16 mouse cellular contexts compared by ENCODE assay signal in genomic region chr17:28272281-28272680, GRCm38 (mm10). TPM values are rescaled to one million over a fixed set of nuclear protein-coding genes. Genes with fewer than 3 reads are reported as not detected.
A peak's percentile ranks its signal among the peaks of the same experiment; 100 is the strongest.
DNase-seq lines count a peak whose midpoint lies in the region; ATAC-seq and TF ChIP-seq lines count a peak whose summit lies in the region.
"Had no signal": no experiment of that assay in that cellular context is flagged by ENCODE, and none has a peak within 500 bp of the region (broad histone marks: within the 10 kb centered on the region; RNA-seq: fewer than 3 reads in every experiment).

No protein-coding gene starts in this region.

- ATAC-seq in embryonic facial prominence, embryonic 12.5 days (ENCODE audit: insufficient number of reproducible peaks, insufficient read depth, low FRiP score, low TSS enrichment), result no peak
- ATAC-seq in kidney, embryonic 15.5 days (replicated peaks; ENCODE audit: low FRiP score), result no peak
- ATAC-seq: forebrain, embryonic 16.5 days; liver, postnatal 0 days had no signal

- H3K27me3 ChIP-seq in embryonic facial prominence, embryonic 12.5 days, result no peaks in the 10 kb centered on the region
- no peaks in the 10 kb centered on the region for H3K27me3 ChIP-seq in embryonic facial prominence, embryonic 10.5 days (replicated peaks; ENCODE audit: low read depth, poor library complexity, severe bottlenecking)
- H3K27me3 ChIP-seq in kidney, embryonic 15.5 days, result no peaks in the 10 kb centered on the region
- H3K27me3 ChIP-seq in testis, adult 2 months (ENCODE audit: control insufficient read depth, insufficient read depth, low read length), result no peaks in the 10 kb centered on the region
- H3K27me3 ChIP-seq: midbrain, embryonic 12.5 days had no signal

- no peak overlapping the region for H3K4me2 ChIP-seq in embryonic facial prominence, embryonic 12.5 days (replicated peaks)
- H3K4me2 ChIP-seq in kidney, embryonic 15.5 days, result no peak overlapping the region
- H3K4me2 ChIP-seq: midbrain, embryonic 12.5 days had no signal

- H3K9ac ChIP-seq in embryonic facial prominence, embryonic 12.5 days, result no peak overlapping the region
- no peak overlapping the region for H3K9ac ChIP-seq in kidney, embryonic 15.5 days
- H3K9ac ChIP-seq: liver, postnatal 0 days; midbrain, embryonic 12.5 days had no signal

- peak overlapping the region; percentile 4; the same call in 1 of the 2 replicates for H3K27ac ChIP-seq in embryonic facial prominence, embryonic 12.5 days
- no peak overlapping the region for H3K27ac ChIP-seq in embryonic facial prominence, embryonic 10.5 days (replicated peaks)
- H3K27ac ChIP-seq in kidney, embryonic 15.5 days, result 0 out of 2 replicates have a peak overlapping the region, but pooled peaks have one; percentile 13
- peak overlapping the region; percentile 12; the same call in 1 of the 2 replicates for H3K27ac ChIP-seq in testis, adult 2 months (ENCODE audit: control insufficient read depth, insufficient read depth, low read depth, low read length)
- H3K27ac ChIP-seq: midbrain, embryonic 12.5 days had no signal

- no peak overlapping the region for H3K4me3 ChIP-seq in embryonic facial prominence, embryonic 12.5 days
- no peak overlapping the region for H3K4me3 ChIP-seq in embryonic facial prominence, embryonic 10.5 days
- H3K4me3 ChIP-seq in kidney, embryonic 15.5 days (replicated peaks), result no peak overlapping the region
- peak overlapping the region; percentile 6 for H3K4me3 ChIP-seq in testis, adult 2 months (ENCODE audit: control insufficient read depth, low read depth, low read length)
- H3K4me3 ChIP-seq: hindbrain, embryonic 10.5 days; midbrain, embryonic 12.5 days had no signal

- no peak for TF ChIP-seq CTCF in testis, adult 2 months (IDR thresholded peaks at IDR 0.05; ENCODE audit: control insufficient read depth, insufficient read depth, insufficient replicate concordance, low read depth, low read length)

- no peak for TF ChIP-seq POLR2A in testis, adult 2 months (IDR thresholded peaks at IDR 0.05; ENCODE audit: control insufficient read depth, low read depth, low read length)

- peaks cover 7% of the 10 kb centered on the region; the same call in 1 of the 2 replicates for H3K4me1 ChIP-seq in embryonic facial prominence, embryonic 12.5 days
- peaks cover 26% of the 10 kb centered on the region for H3K4me1 ChIP-seq in embryonic facial prominence, embryonic 10.5 days
- H3K4me1 ChIP-seq in kidney, embryonic 15.5 days, result peaks cover 26% of the 10 kb centered on the region
- peaks cover 5% of the 10 kb centered on the region for H3K4me1 ChIP-seq in testis, adult 2 months (ENCODE audit: control insufficient read depth, insufficient read depth, low read length)
- H3K4me1 ChIP-seq: midbrain, embryonic 12.5 days had no signal

- no peak for DNase-seq in embryonic facial prominence, embryonic 10.5 days (ENCODE audit: low spot score)
- DNase-seq in kidney, postnatal 10 days, result no peak
- DNase-seq in testis, postnatal 10 days (ENCODE audit: low spot score), result no peak
- DNase-seq in testis, postnatal 14 days (ENCODE audit: low spot score), result peak; percentile 59
- no peak for DNase-seq in urinary bladder, postnatal 25 days (ENCODE audit: low spot score)
- DNase-seq: B cell, adult 2 months; cerebellum, adult 9-11 months; kidney, postnatal 14 days; liver, postnatal 0 days; thymus, postnatal 25 days had no signal

- H3K9me3 ChIP-seq in embryonic facial prominence, embryonic 12.5 days, result no peaks in the 10 kb centered on the region
- no peaks in the 10 kb centered on the region for H3K9me3 ChIP-seq in embryonic facial prominence, embryonic 10.5 days
- H3K9me3 ChIP-seq in kidney, embryonic 15.5 days (replicated peaks), result no peaks in the 10 kb centered on the region
- H3K9me3 ChIP-seq: hindbrain, embryonic 10.5 days; midbrain, embryonic 12.5 days had no signal

- H3K36me3 ChIP-seq in embryonic facial prominence, embryonic 12.5 days, result no peaks in the 10 kb centered on the region
- H3K36me3 ChIP-seq in embryonic facial prominence, embryonic 10.5 days (replicated peaks), result no peaks in the 10 kb centered on the region
- no peaks in the 10 kb centered on the region for H3K36me3 ChIP-seq in kidney, embryonic 15.5 days
- no peaks in the 10 kb centered on the region for H3K36me3 ChIP-seq in testis, adult 2 months (ENCODE audit: control insufficient read depth, insufficient read depth, low read length)
- H3K36me3 ChIP-seq: hindbrain, embryonic 10.5 days; midbrain, embryonic 12.5 days had no signal

- 79% methylated on average over 9 of the region's 9 CpGs for WGBS in embryonic facial prominence, embryonic 12.5 days
- WGBS in embryonic facial prominence, embryonic 10.5 days, result 83% methylated on average over 9 of the region's 9 CpGs
- WGBS in kidney, embryonic 15.5 days, result 87% methylated on average over 9 of the region's 9 CpGs

RNA-seq across cellular contexts. Expression of gene Ppard, which starts 39.8 kb away (rescaled TPM):
- 2.5 and 3.2 TPM in 2 replicates for polyA plus RNA-seq in embryonic facial prominence, embryonic 12.5 days (2016; fragmentation: Nextera tagmentation; extraction: Ambion mirVana)
- polyA plus RNA-seq in embryonic facial prominence, embryonic 10.5 days (2016; fragmentation: Nextera tagmentation; extraction: Ambion mirVana), result 1.4 and 1.9 TPM in 2 replicates
- polyA plus RNA-seq in kidney, embryonic 15.5 days (2015; fragmentation: Nextera tagmentation; extraction: Ambion mirVana), result 2.3 and 2.7 TPM in 2 replicates
- polyA plus RNA-seq in testis, adult 2 months (2012; rRNA removed), result 3.1 and 4.1 TPM in 2 replicates

RNA-seq across cellular contexts. Expression of gene Fance, which starts 41.0 kb away (rescaled TPM):
- polyA plus RNA-seq in embryonic facial prominence, embryonic 12.5 days (2016; fragmentation: Nextera tagmentation; extraction: Ambion mirVana), result 37.0 and 38.4 TPM in 2 replicates
- 28.4 and 30.9 TPM in 2 replicates for polyA plus RNA-seq in embryonic facial prominence, embryonic 10.5 days (2016; fragmentation: Nextera tagmentation; extraction: Ambion mirVana)
- 28.4 and 33.7 TPM in 2 replicates for polyA plus RNA-seq in kidney, embryonic 15.5 days (2015; fragmentation: Nextera tagmentation; extraction: Ambion mirVana)
- polyA plus RNA-seq in testis, adult 2 months (2012; rRNA removed), result 4.3 and 4.4 TPM in 2 replicates

RNA-seq across cellular contexts. Expression of gene Rpl10a, which starts 56.0 kb away (rescaled TPM):
- 496 and 505 TPM in 2 replicates for polyA plus RNA-seq in embryonic facial prominence, embryonic 12.5 days (2016; fragmentation: Nextera tagmentation; extraction: Ambion mirVana)
- 539 and 546 TPM in 2 replicates for polyA plus RNA-seq in embryonic facial prominence, embryonic 10.5 days (2016; fragmentation: Nextera tagmentation; extraction: Ambion mirVana)
- polyA plus RNA-seq in kidney, embryonic 15.5 days (2015; fragmentation: Nextera tagmentation; extraction: Ambion mirVana), result 643 and 689 TPM in 2 replicates
- 444 and 603 TPM in 2 replicates for polyA plus RNA-seq in testis, adult 2 months (2012; rRNA removed)
